Mouse (Mus musculus): ENCODE results near the gene Hmgn5. TPM values are rescaled to one million over a fixed set of nuclear protein-coding genes. Genes with fewer than 3 reads are reported as not detected.

Gene Hmgn5
- total RNA-seq (2021) = 1 to 10 TPM; 5.9 to 8.4 TPM
- long read RNA-seq, experiment 1, transcript Hmgn5-201 (6 exons, 1,934 nt) = major isoform, 8 of 11 reads
- long read RNA-seq, experiment 1, partial matches to known transcripts = 1 of 11 reads
- long read RNA-seq, experiment 1, other reads (novel, unspliced or antisense) = 2 of 11 reads
- long read RNA-seq, experiment 2, transcript Hmgn5-201 (6 exons, 1,934 nt) = major isoform, 11 of 14 reads
- long read RNA-seq, experiment 2, partial matches to known transcripts = 1 of 14 reads
- long read RNA-seq, experiment 2, other reads (novel, unspliced or antisense) = 2 of 14 reads

DNA sequence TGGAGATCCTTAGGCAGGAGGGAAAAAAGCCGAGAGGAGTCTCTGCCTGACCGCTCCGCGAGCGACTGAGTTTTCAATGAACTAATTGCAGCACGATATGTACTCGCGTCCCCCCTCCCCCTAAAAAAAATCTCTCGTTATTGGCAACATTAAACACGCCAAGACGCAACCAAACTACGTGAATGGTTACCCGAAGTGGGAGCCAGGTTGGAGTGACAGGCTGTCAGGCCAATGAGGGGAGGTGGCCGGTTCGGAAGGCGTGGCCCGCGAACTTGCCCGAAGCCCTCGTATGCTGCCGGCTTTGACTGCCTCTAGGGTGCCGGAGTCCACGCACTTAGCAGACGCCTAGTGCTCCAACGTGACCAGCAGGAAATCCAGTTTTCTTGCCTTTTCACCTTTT is at the start of gene Hmgn5:
TSS of gene Hmgn5 (minus strand) at position 122 of the 400 bp plus-strand sequence.
- peak; percentile 93 for DNase-seq (ENCODE audit: low spot score)

DNA sequence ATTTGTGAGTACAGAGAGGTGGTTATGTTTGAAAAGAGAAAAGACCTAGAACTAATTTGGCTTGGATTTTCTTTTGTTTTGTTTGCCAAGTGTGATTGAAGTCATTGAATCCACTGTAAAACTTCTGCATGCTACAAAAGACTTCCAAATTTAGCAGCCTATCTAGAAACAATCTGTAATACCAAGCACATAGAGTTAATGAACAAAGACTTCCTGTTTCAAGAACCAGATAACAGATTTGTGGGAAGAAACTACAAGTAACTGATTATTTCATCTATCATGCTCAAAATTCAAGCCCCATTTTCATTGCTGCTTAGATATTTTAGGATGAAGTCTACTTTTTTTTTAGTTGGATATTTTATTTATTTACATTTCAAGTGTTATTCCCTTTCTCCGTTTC is 34.6 kb upstream of the Hmgn5 start:
- DNase-seq (ENCODE audit: low spot score) = no peak

DNA sequence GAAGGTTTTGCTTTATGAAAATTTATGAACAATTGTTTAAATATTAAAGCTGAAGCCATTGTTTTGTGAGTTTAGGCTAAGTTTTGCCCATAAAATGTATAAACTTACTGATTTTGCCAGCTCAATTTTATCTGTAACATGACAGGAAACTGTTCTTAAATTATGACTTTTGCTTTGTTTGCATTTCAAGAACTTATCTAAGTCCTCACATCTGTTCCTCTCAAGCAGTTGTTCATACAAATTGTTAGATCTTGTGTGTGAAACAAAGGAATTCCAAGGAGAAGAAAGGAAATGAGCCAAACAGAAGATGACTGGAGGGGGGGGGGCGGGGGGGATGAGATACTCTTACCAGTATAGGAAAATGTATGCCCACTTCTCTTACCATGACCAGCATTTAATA is 13.0 kb upstream of the Hmgn5 start:
- DNase-seq (ENCODE audit: low spot score) = no peak

DNA sequence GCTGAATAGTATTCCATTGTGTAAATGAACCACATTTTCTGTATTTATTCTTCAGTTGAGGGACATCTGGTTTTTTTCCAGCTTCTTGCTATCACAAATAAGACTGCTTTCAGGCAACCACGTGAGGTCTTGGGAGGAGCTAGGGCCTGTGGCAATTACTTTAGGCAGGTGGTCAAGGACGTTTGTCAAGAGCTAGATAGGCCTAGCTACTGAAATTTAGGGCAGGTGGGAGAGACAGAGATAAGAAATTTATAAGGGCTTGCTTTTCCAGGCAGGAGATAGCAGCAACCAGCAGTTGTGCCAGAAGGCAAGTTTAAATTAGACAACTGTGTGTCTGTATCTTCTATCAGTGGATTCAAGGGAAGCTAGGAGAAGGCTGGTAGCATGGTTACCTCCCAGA is 7.7 kb upstream of the Hmgn5 start:
- DNase-seq (ENCODE audit: low spot score) = no peak

DNA sequence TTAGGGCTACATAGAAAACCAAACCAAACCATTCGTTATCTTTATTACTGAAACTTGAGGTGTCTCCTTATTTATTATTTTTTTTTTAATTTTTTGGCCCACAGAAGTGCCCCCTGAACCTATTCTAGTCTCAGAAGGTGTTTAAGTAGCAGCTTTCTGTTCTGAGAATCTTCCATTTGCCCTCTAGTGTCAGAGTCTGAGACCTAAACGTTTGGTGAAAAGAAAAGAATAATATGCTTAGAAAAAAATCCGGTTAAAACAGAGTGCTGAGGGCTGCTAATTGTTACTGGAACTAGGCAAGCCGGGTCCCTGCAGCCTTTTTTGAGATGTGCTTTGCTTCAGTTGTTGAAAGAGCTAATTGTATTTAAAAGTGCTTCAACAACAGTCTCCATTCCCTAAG is 962 bp upstream of the Hmgn5 start:
- DNase-seq (ENCODE audit: low spot score) = no peak

DNA sequence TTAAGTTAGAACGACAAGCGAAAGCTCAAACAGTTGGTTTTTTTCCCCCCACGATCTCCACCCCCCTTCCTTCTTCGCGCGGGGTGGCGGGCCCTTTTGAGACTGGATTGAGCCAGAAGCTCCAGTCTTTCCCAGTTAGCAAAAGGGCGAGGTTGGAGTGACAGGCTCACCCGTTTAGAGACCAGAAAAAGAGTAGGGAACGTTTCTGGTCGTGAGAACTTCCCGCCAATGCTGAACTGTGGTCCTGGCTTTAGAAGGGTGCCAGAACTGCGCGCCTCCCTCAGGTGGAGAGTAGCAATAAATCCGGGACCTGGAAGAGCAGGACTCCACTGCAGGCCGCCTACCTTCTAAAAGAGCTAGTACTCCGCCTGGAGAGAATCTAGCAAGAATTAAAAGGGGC is 482 bp upstream of the Hmgn5 start:
- peak; percentile 24 for DNase-seq (ENCODE audit: low spot score)

DNA sequence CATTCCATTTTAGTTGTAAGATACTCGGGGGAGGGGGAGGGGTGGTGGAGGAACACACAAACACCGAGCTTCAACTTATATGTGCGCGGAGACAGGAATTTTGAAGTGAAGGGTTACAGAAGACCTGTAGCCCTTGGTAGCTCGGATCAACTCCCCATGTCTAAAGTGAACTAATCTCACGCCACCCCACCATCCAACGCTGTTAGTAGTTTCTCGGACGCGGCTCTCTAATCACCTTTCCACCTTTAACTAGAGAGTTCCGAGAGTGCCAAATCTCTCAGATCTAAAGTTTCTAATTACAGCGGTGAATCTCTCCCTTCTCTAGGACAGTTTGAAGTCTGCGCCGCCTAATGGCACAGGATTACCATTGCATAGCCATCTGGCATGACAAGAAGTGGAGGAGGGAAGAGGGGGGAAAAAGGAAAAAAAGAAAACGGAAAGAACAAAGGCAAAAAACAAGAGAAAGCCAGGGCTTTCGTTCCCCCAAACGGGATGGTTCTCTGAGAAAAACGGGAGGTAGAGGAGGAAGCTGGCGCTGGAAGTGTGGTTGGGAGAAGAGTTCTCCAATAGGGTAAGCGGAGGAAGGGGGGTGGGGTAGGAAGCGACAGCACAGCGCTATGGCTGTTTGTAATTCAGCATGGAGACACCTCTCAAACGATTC is 703 bp downstream of the Hmgn5 start:
- DNase-seq (ENCODE audit: low spot score) = peak; percentile 38

DNA sequence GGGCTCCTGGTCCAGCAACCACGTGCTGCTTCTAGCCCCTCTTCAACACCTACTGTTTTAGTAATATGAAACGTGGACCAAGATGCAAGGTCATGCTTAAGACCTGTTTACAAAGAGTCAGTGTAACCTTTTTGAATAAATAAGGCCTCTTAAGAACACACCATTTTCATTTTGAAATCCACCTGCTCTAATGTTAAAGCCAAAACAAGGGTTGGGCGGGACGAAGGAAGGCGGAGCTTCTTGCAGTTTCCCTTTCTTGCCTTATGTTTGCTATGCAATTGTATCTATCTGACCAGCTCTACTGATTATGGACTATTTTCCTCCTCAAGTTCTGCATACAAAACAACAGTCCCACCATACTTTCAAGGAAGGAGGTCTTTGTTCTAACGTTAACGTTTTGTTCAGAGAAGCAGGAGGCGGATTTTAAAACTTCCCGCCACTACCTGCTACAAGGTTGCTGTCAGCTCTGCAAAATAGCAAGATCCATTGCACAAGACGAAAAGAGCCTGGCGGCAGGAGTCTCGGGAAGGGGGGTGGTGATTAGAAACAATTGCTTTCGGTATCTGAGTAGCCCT is 1.5 kb downstream of the Hmgn5 start:
- no peak for DNase-seq (ENCODE audit: low spot score)

DNA sequence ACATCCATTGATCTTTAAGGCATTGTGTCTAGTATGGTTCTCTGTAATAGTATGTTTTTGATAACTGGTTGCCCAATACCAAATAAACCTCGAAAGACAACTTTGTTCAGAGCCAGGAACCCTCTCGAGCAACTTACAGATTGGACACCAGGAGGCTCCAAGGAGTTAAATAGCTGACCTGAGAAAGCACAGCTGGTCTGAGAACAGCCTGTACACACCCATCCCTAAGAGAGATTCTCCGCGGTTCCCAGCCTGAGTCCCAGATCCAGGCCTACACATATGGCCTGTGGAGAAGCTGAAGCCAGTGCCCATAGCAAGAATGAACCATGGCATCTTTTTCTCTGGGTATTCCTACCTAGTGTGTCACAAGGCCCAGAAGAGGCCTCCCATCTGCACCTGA is 11.9 kb downstream of the Hmgn5 start:
- DNase-seq (ENCODE audit: low spot score) = no peak

Other genes with a start within 250 kb of the Hmgn5 start
- gene Brwd3, start 179.0 kb downstream of the Hmgn5 start, total RNA-seq (2021) = 1 to 10 TPM; 2.6 to 2.8 TPM
- gene Sh3bgrl, start 82.0 kb upstream of the Hmgn5 start, total RNA-seq (2021) = 1 to 10 TPM; 9.6 TPM
- not detected for gene Gm6377, start 183.4 kb upstream of the Hmgn5 start, total RNA-seq (2021)